Mouse (Mus musculus) thymus, postnatal 36 days (tissue): ENCODE measurements around the gene Tpm3.

Experiments
- DNase-seq, 2 experiments: peaks; one replicate each; pipeline ENCODE4 v3.0.0; 2022; ENCODE audit warnings: mixed read lengths in 2 of 2

The Tpm3 gene

GRCm38 (mm10) chr3:90072294-90072693 is at the start of gene Tpm3:
Gene Tpm3, plus strand, starts transcription at chr3:90072649.
- DNase-seq, result no peak

- no peak for DNase-seq
Measured at GRCm38 (mm10) chr3:90034653-90035052, 37.8 kb upstream of the Tpm3 start.

- no peak for DNase-seq
Measured at GRCm38 (mm10) chr3:90036263-90036662, 36.2 kb upstream of the Tpm3 start.

GRCm38 (mm10) chr3:90049691-90050090 is 22.8 kb upstream of the Tpm3 start:
- no peak for DNase-seq

DNA sequence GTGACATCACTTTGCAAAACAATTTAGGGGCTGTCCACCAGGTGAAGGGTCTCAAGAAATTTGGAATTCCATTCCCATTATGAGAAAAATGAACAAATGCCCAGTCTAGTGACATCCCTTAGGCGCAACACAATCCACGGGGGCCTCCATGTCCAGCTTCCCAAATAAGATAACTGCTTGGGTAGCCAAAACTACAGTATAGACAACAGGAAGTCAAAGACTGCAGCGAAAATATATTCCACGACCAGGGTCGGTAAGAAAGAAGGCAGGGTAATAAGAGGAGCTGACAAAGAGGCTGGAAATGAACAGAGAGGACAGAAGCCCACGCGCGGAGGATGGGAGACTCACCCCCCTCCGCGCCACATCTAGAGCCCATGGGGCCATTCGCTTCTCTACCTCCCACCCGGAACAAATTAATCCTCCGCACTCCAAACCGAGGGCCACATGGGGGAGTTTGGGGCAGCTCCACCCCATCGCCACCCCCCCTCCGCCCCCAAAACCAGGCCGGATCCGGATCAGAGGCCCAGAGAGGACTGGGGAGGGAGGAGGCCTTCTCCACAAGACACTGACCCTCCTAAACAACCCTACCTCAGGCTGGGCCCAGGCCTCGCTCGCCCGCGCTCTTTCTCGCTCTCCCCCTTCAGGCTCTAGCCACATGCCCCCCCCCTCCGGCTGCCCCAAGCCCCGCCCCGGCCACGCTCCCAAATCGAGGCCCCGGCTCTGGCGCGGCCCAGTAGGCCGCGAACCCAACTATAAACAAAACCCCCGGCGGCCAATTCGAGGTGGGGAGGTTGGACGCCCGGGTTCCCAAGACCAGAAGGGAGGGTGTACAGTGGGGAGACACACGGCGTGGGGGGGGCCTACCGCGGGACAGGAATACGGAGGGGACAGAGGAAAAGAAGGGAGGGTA is 20.8 kb upstream of the Tpm3 start, which contains the start of gene 4933434E20Rik:
TSS of gene 4933434E20Rik (plus strand) at position 196 of the 910 bp plus-strand sequence.
- peak in 1 of 2 experiments; percentile 57 for DNase-seq

DNA sequence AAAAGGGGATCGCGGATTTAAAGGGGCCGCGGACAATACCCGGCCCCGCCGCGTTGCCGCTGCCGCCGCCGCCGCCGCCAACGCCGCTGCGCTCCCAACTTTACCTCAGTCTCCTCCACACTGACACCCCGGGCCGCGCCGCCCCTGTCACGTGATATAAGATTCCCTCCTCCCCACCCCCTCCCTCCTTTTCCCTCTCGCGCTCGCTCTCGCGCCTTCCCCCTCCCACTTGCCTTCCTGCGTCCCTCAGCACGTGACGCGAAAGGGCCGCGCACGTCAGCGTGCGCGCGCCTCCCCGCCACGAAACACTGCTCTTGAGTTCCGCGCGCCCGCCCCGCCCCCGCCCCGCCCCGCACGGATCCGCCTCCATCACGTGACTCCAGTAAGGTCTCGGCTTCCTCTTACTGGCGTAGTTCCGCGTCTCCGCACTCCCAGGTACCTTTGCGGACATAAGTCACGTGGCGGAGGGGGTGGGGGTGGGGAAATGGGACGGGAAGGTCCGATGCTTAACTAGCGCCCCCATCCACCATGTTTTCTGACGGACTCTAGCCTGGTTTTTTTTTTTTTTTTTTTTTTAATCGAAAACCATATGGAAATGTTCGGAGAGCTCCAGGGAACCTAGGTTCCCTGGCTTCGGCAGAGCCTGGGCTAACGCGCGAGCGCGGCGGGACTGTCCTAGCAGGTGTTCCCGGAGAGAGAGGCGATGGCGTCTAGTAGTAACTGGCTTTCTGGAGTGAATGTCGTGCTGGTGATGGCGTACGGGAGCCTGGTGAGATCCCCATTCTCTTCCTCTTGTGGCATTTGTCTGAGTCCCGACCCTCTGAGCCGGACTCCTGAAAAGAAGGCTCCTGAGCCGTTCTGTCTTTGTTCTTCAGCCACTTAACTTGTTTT is 19.9 kb upstream of the Tpm3 start, which contains the start of gene Ubap2l:
TSS of gene Ubap2l (minus strand) at position 278 of the 891 bp plus-strand sequence.
- DNase-seq, result peak; percentile 93 to 96

DNA sequence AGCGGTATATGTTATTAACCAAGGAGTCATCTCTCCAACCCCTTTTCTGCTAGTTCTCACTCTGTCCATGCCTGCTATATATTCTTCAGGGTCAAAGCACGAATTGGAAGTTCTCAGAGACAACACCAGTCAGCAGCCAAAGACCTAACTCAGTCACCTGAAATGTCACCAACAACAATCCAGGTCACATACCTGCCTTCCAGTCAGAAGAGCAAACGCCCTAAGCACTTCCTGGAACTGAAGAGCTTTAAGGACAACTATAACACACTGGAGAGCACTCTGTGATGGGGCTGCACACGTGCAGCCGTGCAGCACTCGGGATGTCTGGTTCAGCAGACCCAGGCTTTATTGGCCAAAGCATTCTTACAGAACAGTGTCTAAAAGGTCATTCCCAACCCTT is 10.9 kb upstream of the Tpm3 start:
- DNase-seq, result no peak

- no peak for DNase-seq
Measured at GRCm38 (mm10) chr3:90062539-90062938, 9.9 kb upstream of the Tpm3 start.

DNA sequence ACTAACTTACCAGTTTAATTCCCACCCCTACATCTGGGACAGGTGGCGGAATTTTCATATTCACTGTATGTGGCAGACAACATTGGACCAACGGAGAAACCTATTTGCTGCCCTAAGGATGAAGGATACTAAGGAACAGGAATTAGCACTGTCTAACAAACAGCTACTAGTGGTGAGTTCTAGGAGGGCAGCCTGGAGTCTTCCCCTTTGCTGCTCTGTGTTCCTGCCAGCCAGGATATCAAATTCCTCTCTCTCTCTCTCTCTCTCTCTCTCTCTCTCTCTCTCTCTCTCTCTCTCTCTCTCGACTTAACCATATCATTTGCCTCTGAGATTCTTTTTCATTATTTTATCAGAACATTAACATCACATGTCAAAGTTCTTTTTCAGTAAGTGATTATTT is 8.1 kb upstream of the Tpm3 start:
- DNase-seq, result no peak

GRCm38 (mm10) chr3:90065553-90065952 is 6.9 kb upstream of the Tpm3 start:
- DNase-seq, result peak; percentile 41 to 52

DNA sequence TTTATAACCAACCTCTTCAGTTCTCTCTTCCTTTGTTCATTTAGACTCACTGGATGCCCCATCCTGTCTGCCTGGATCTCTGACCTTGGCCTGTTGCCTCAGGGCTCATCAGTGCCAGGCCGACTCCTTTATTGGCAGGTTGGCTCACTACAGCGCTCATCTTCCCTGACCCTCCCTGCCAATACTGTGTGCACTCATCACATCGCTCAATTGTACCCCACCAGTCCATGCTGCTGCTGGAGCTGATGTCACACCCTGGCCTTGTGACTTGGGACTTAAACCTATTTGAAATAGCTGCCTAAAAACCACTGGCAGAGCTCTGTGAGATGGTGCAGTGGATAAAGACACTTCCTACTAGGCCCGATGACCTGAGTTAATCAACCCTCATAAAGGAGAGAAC is 4.6 kb upstream of the Tpm3 start:
- DNase-seq, result no peak

- no peak for DNase-seq
Measured at GRCm38 (mm10) chr3:90069688-90070087, 2.8 kb upstream of the Tpm3 start.

GRCm38 (mm10) chr3:90076921-90077716 is 4.7 kb downstream of the Tpm3 start:
- peak; percentile 65 to 69 for DNase-seq

DNA sequence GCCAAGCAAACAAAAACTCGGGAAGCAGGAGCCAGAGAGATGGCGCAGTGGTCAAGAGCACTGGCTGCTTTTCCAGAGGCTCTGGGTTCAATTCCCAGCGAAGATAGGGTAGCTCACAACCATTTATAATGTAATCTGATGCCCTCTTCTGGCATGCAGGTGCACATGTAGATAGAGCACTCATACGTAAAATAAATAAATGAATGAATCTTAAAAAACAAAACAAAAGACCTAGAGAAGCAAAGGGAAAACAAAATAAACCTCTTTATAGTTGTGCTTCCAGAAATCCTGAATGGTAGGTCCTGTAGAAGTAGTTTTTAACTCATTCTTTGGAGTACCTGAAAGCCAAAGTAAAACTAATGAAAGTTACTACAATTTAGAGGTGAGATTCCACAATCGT is 5.8 kb downstream of the Tpm3 start:
- no peak for DNase-seq

- peak; percentile 85 to 91 for DNase-seq
Measured at GRCm38 (mm10) chr3:90079133-90079762, 6.8 kb downstream of the Tpm3 start.

GRCm38 (mm10) chr3:90079763-90080497 is 7.5 kb downstream of the Tpm3 start:
- peak; percentile 86 to 93 for DNase-seq

- DNase-seq, result no peak
Measured at GRCm38 (mm10) chr3:90080498-90080863, 8.0 kb downstream of the Tpm3 start.

GRCm38 (mm10) chr3:90081365-90082240 is 9.2 kb downstream of the Tpm3 start:
- no peak for DNase-seq

- DNase-seq, result no peak
Measured at GRCm38 (mm10) chr3:90083034-90083433, 10.6 kb downstream of the Tpm3 start.

GRCm38 (mm10) chr3:90083698-90084324 is 11.4 kb downstream of the Tpm3 start:
- DNase-seq, result no peak
